Mouse (Mus musculus) cerebellum, adult 2 months (tissue): Measurements from ENCODE around the gene Pax7.

Experiments used
- CTCF ChIP-seq: fragments of 200-500 bp; IDR thresholded peaks from 2 replicates; pipeline ENCODE4 v1.5.1; 2011; ENCODE audit warnings: low read depth, mild to moderate bottlenecking, control low read depth, low read length, moderate library complexity, borderline replicate concordance; ENCODE audit not compliant: insufficient read depth
- POLR2A ChIP-seq: fragments of 200-500 bp; IDR thresholded peaks from 2 replicates; pipeline ENCODE4 v1.6.1; 2011; ENCODE audit warnings: low read length, control low read depth, borderline replicate concordance; ENCODE audit not compliant: insufficient read depth

DNA sequence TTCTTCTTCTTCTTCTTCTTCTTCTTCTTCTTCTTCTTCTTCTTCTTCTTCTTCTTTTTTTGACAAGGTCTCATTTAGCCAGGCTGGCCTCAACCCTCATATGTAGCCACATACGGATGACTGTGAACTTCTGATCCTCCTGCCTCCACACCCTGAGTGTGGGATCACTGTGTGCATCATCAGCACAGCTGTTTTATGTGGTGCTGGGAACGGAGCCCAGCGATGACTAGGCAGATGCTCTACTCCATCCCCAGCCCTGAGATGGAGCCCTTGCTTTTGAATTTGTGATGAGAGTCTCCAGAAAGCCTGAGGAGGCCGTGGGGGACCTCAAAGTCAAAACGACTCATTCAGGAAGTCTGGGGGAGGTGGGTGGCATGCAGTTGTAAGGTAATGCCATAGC lies 114.3 kb downstream of the Pax7 start:
- TF ChIP-seq CTCF = no peak
- no peak for TF ChIP-seq POLR2A
